Mouse (Mus musculus) CH12.LX (cell line): Measurements from ENCODE around the gene Rabep1.

Experiments used
- CTCF ChIP-seq, 2 experiments: IDR thresholded peaks in 1 of 2; conservative IDR thresholded peaks in 1 of 2; 2 replicates each; pipeline ENCODE4 v1.5.1; 2011 to 2012; ENCODE audit warnings: low read depth in 2 of 2, low read length in 2 of 2, improper control_type of control experiment in 1 of 2, inconsistent platforms in 1 of 2, mild to moderate bottlenecking in 1 of 2, moderate library complexity in 1 of 2
- IRF4 ChIP-seq: IDR thresholded peaks from 2 replicates; pipeline ENCODE4 v1.6.1; 2014; ENCODE audit warnings: low read depth, mild to moderate bottlenecking, inconsistent platforms, low read length, improper control_type of control experiment
- MEF2A ChIP-seq: IDR thresholded peaks from 2 replicates; pipeline ENCODE4 v1.6.1; 2014; ENCODE audit warnings: low read depth, mild to moderate bottlenecking, inconsistent platforms, low read length, improper control_type of control experiment, borderline replicate concordance
- POLR2A ChIP-seq: IDR thresholded peaks from 2 replicates; pipeline ENCODE4 v1.6.1; 2011; ENCODE audit warnings: low read depth, mild to moderate bottlenecking, improper control_type of control experiment, low read length

DNA sequence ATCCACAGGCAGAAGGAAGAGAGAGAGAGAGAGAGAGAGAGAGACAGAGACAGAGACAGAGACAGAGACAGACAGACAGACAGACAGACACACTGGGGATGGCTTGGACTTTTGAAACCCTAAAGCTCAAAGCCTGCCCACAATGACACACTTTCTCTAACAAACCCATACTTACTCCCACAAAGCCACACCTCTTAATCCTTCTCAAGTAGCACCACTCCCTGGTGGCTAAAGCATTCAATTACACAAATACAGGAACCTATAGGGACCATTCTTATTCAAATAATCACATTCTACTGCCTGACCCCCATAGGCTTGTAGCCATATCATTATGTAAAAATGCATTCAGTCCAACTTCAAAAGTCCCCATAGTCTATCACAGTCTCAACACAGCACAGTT, 11.2 kb upstream of the Rabep1 start:
- TF ChIP-seq CTCF (conservative IDR thresholded peaks at IDR 0.05 in 1 of 2, IDR thresholded peaks at IDR 0.05 in 1 of 2; ENCODE audit: low read depth in 2 of 2, low read length in 2 of 2) (no peak), IRF4 (no peak), MEF2A (no peak), POLR2A (no peak)
